Mouse (Mus musculus): ENCODE measurements around the gene Cldn24.

Gene Cldn24

DNA sequence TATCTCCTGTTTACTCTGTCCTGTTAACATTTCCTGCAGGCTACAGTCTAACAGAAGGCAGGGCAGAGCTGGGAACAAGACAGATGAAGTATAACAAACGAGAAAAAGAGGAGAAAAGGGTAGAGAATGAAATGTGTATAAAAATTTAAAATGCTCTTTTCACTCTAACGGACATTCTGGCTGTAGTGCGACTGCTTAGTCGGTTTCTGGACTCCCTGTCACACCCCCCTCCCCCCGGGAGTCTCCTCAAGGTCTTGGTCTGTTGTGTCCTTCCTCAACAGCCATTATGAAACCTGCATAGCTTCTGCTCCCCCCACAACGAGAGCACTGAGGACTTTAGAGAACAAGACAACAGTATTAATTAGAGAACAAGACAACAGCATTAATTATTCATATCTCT lies 10.7 kb downstream of the Cldn24 start:
- no peak for DNase-seq (ENCODE audit: low read depth)

GRCm38 (mm10) chr8:47833944-47834343 lies 12.0 kb downstream of the Cldn24 start:
- no peak for DNase-seq (ENCODE audit: low read depth)

DNA sequence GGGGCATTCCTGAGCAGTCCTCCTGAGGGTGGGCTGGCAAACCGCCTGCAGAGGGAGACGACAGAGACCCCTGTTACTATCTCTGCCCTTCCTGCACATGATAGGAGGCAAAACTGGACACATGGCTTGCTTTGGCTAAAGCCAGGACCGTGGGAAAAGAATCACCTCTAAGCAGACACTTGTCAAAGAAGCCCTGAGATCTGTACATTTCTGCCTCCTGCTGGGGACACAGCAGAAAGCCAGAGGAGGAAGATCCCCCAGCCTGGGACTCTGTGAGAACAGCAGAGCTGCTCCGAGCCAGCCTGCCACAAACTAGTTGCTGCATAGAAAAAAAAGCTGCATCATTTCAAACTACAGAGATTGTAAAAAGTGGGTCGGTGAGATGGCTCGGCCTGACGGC lies 21.1 kb downstream of the Cldn24 start:
- DNase-seq (ENCODE audit: low read depth) = no peak

DNA sequence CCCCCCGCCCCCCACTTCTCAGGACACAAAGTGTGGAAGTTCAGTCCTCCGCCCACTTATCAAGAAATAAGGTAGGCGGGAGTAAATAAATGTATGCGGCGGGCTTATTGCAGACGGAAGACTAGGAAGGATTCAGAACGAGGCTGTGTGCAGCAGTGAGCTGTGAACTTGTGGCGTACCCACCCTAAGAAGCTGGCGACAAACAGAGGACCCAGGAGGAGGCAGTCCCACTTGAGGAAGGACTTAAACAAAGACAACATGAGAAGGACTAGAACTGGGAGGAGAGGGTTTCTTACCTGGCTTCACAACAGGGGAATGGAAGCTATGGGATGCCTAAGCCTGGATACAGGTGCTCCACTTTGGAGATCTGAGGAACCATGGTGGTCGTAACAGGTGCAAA lies 21.7 kb downstream of the Cldn24 start:
- no peak for DNase-seq (ENCODE audit: low read depth)

GRCm38 (mm10) chr8:47845956-47846355 lies 24.0 kb downstream of the Cldn24 start:
- no peak for DNase-seq (ENCODE audit: low read depth)

DNA sequence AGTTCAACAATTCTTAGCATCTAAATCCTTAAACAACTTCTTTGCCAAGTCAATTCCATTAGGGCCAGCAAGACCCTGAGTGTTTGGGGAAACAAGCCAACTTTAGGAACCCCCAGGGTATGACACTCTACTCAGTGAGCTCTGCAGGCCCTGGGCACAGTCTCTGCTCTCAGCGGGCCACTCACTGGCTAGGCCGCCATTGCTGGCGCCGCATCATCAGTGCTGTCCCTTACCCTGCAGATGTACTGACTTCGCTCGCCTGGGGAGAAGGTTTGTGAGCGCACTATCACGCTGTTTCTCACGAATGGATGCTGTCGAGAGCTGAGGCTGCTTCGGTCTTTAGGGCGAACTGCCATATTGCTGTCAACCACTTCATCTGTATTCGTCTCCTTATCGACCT lies 25.2 kb downstream of the Cldn24 start:
- no peak for DNase-seq (ENCODE audit: low read depth)

GRCm38 (mm10) chr8:47847931-47848330 lies 26.0 kb downstream of the Cldn24 start:
- no peak for DNase-seq (ENCODE audit: low read depth)

- DNase-seq (ENCODE audit: low read depth) = peak; percentile 13
Measured at GRCm38 (mm10) chr8:47849842-47850241, 27.9 kb downstream of the Cldn24 start.

DNA sequence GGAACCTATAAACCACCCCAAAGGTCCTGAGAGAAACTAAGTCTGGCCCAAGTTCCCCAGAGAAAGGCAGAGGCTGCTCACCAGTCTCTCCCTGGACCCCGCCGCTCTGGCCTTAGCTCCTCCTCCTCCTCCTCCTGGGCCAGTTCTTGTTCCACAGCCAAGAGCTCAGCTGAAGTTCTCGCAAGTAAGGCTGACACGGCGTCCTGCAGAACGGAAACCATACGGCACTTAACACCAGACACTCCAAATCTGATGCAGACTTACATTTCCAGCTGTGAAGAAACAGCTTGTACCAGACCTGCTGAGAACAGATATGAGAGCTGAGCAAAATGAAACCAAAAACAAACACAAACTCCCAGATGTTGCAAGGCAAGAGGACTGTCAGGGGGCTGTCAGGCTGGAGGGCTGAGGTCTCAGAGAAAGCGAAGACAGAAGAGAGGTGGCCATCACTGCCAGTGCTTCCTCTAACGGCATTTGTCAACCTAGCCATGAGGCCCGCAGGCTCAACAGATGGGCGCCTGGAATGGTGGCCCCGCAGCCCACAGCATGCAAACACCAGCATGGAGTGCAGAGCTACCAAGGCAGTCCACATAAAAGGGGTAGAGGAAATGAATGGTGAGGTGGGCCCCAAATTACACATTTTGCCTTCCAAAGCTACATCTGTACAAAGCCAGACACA lies 30.0 kb downstream of the Cldn24 start:
- peak; percentile 12 for DNase-seq (ENCODE audit: low read depth)

DNA sequence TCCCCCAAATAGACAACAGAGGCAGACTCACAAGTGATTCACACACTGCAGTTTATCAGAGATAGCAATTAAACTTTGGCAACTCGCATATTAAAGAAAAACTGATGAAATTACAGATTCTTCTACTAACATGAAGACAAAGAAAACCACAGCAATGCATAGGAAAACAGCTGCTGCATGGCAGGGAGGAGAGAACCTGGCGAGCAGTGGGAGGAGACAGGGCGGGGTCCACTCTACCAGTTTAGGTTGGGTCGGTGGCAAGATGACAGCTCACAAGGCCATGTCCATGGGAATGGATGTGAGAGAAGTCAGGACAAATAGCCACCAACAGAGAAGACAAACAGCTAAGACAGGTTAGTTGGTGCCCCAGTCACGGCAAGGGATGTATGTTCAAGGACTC lies 30.8 kb downstream of the Cldn24 start:
- no peak for DNase-seq (ENCODE audit: low read depth)

DNA sequence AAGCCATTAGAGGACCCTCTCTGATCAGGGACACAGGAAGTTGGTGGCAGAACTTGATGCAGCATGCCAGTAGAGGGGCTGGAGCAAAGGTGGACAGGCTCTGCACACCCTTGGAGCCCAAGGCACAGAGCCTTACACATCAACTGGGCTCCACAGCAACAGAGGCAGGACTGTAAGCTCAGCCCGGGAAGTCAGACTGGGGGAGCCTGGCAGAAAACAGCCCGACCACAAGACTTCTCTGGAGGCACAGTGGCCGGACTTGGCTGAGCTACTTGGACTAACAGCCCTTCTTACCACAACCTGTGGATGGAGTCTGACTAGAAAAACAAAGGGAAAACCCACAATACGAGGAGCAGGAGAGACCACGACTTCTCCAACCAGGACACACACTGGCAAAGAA lies 31.4 kb downstream of the Cldn24 start:
- DNase-seq (ENCODE audit: low read depth) = no peak

GRCm38 (mm10) chr8:47859259-47859658 lies 37.3 kb downstream of the Cldn24 start:
- no peak for DNase-seq (ENCODE audit: low read depth)

- no peak for DNase-seq (ENCODE audit: low read depth)
Measured at GRCm38 (mm10) chr8:47866568-47866967, 44.6 kb downstream of the Cldn24 start.

DNA sequence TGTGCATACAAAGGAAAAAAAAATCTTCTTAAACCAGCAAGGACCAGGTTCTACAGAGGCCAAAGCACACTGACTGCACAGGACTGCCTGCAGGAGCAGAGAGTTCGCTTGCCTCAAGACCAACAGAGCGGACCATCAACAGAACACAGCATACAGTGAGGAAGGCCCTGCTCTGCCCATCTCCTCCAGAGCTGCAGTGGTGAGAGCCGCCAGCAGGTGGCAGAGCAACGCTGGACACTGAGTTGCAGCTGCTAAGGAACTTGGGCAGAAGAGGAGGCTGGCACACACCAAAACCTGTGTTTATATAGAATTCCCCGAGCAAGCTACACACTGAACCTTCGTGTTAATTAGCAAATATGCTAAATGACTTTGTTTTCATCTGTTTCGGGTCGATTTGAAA lies 45.1 kb downstream of the Cldn24 start:
- DNase-seq (ENCODE audit: low read depth) = peak; percentile 61
